Comparison of ENCODE assay signal across 8 mouse cellular contexts in the genomic region with DNA sequence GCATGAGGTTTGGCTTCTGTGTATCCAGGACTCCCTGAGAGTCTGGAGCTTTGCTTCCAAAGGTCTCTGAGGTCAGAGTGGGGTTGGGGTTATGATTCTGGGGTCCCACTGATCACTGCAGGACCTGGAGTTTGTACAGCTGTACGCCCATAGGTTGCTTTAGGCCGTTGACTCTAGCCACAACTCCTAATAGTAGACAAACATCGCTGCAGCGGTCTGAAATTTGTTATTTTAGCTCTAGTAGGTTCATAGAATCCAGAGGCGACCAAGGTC.
DNase-seq lines count a peak whose midpoint lies in the region; ATAC-seq and TF ChIP-seq lines count a peak whose summit lies in the region.

No protein-coding gene starts in this region.

- no peak overlapping the region for H3K9ac ChIP-seq in heart, postnatal 0 days (replicated peaks; ENCODE audit: low read depth, low read length)
- 0 out of 2 replicates have a peak overlapping the region, but pooled peaks have one; percentile 14 for H3K9ac ChIP-seq in CH12.LX (ENCODE audit: insufficient read depth, low read depth)
- H3K9ac ChIP-seq in embryonic facial prominence, embryonic 12.5 days = no peak overlapping the region
- no peak overlapping the region for H3K9ac ChIP-seq in limb, embryonic 13.5 days

- no peaks in the 10 kb centered on the region for H3K27me3 ChIP-seq in heart, postnatal 0 days (ENCODE audit: control insufficient read depth, insufficient read depth, low read length)
- H3K27me3 ChIP-seq in CH12.LX (replicated peaks) = no peaks in the 10 kb centered on the region
- no peaks in the 10 kb centered on the region for H3K27me3 ChIP-seq in embryonic facial prominence, embryonic 12.5 days
- H3K27me3 ChIP-seq in limb, embryonic 13.5 days = no peaks in the 10 kb centered on the region

- 83% methylated on average over 5 of the region's 5 CpGs for WGBS in heart, postnatal 0 days
- WGBS in embryonic facial prominence, embryonic 12.5 days = 70% methylated on average over 5 of the region's 5 CpGs
- 78% methylated on average over 5 of the region's 5 CpGs for WGBS in limb, embryonic 13.5 days

- no peaks in the 10 kb centered on the region for H3K4me1 ChIP-seq in heart, postnatal 0 days (ENCODE audit: control insufficient read depth, insufficient read depth)
- H3K4me1 ChIP-seq in CH12.LX (ENCODE audit: control insufficient read depth in 1 of 2, insufficient read depth in 2 of 2) = peaks cover 0 to 13% of the 10 kb centered on the region in 2 experiments; a peak in 3 of 4 replicates
- no peaks in the 10 kb centered on the region for H3K4me1 ChIP-seq in embryonic facial prominence, embryonic 12.5 days
- peaks cover 4% of the 10 kb centered on the region; the same call in 1 of the 2 replicates for H3K4me1 ChIP-seq in limb, embryonic 13.5 days

- in situ Hi-C loops in CH12.LX (cut with MboI; ENCODE audit: low pct_ligation_motif_present, low pct_unique_long_range_greater_than_20kb, low sequenced_read_pairs) = loop anchor here (25.0 kb wide), 1 partner anchor 333 kb away; no protein-coding TSS in a partner anchor

- peak overlapping the region; percentile 17; the same call in 1 of the 2 replicates for H3K4me3 ChIP-seq in heart, postnatal 0 days (ENCODE audit: low read depth, low read length)
- peak overlapping the region in 1 of 3 experiments; percentile 19 for H3K4me3 ChIP-seq in CH12.LX (replicated peaks in 1 of 3; ENCODE audit: low read depth in 2 of 3, low read length in 2 of 3, poor library complexity in 1 of 3)
- no peak overlapping the region for H3K4me3 ChIP-seq in embryonic facial prominence, embryonic 12.5 days
- H3K4me3 ChIP-seq in limb, embryonic 13.5 days = peak overlapping the region; percentile 28

- ATAC-seq in heart, postnatal 0 days (ENCODE audit: insufficient read depth, low read depth) = no peak
- ATAC-seq in embryonic facial prominence, embryonic 12.5 days (ENCODE audit: insufficient number of reproducible peaks, insufficient read depth, low FRiP score, low TSS enrichment) = 0 out of 2 replicates have a peak, but pooled peaks have one; percentile 36
- ATAC-seq in limb, embryonic 13.5 days (ENCODE audit: low FRiP score, low read depth) = no peak
- no peak for ATAC-seq in megakaryocyte progenitor cell, adult 5-6 weeks (replicated peaks; ENCODE audit: poor library complexity)

- no peak for DNase-seq in heart, postnatal 0 days (ENCODE audit: low spot score)
- no peak for DNase-seq in heart, postnatal 10 days
- no peak for DNase-seq in CH12.LX (ENCODE audit: extremely low read depth)
- DNase-seq in spleen, postnatal 14 days (ENCODE audit: low spot score in 2 of 2) = no peak
- DNase-seq in ovary, postnatal 14 days (ENCODE audit: low spot score) = no peak

- no peak for TF ChIP-seq EP300 in heart, postnatal 0 days (IDR thresholded peaks at IDR 0.05; ENCODE audit: low read depth)
- no peak for TF ChIP-seq EP300 in CH12.LX (IDR thresholded peaks at IDR 0.05; ENCODE audit: low read length)

- H3K36me3 ChIP-seq in heart, postnatal 0 days (replicated peaks; ENCODE audit: control insufficient read depth, insufficient read depth, low read length) = no peaks in the 10 kb centered on the region
- H3K36me3 ChIP-seq in CH12.LX (replicated peaks in 1 of 2; ENCODE audit: control insufficient read depth in 1 of 2, insufficient read depth in 1 of 2, low read length in 1 of 2) = no peaks in the 10 kb centered on the region
- no peaks in the 10 kb centered on the region for H3K36me3 ChIP-seq in embryonic facial prominence, embryonic 12.5 days
- H3K36me3 ChIP-seq in limb, embryonic 13.5 days = no peaks in the 10 kb centered on the region

- H3K79me2 ChIP-seq in CH12.LX (replicated peaks; ENCODE audit: control insufficient read depth, extremely low read depth, insufficient read depth, poor library complexity, severe bottlenecking) = no peaks in the 10 kb centered on the region

- dilution Hi-C loops in CH12.LX (cut with MboI; ENCODE audit: extremely low pct_ligation_motif_present, extremely low pct_unique_long_range_greater_than_20kb, low sequenced_read_pairs) = no loop called here

- no peaks in the 10 kb centered on the region; the same call in 1 of the 2 replicates for H3K9me3 ChIP-seq in heart, postnatal 0 days (replicated peaks; ENCODE audit: control insufficient read depth, low read length)
- peaks cover 2% of the 10 kb centered on the region for H3K9me3 ChIP-seq in CH12.LX (replicated peaks; ENCODE audit: low read length)
- no peaks in the 10 kb centered on the region for H3K9me3 ChIP-seq in embryonic facial prominence, embryonic 12.5 days
- H3K9me3 ChIP-seq in limb, embryonic 13.5 days = no peaks in the 10 kb centered on the region

- peak overlapping the region; percentile 61; the same call in 1 of the 2 replicates for H3K27ac ChIP-seq in heart, postnatal 0 days (ENCODE audit: low read depth)
- H3K27ac ChIP-seq in CH12.LX (ENCODE audit: insufficient read depth, low read depth) = no peak overlapping the region
- H3K27ac ChIP-seq in embryonic facial prominence, embryonic 12.5 days = peak overlapping the region; percentile 46
- H3K27ac ChIP-seq in limb, embryonic 13.5 days = peak overlapping the region; percentile 72

- intact Hi-C loops in heart, postnatal 10 days (cut with DNase I) = loop anchor here (1.0 to 2.0 kb wide), 3 partner anchors 96 to 266 kb away; no protein-coding TSS in a partner anchor

- peak overlapping the region; percentile 36 for H3K4me2 ChIP-seq in heart, postnatal 0 days (ENCODE audit: low read depth, low read length)
- H3K4me2 ChIP-seq in CH12.LX (ENCODE audit: insufficient read depth, low read depth, poor library complexity, severe bottlenecking) = peak overlapping the region; percentile 91
- H3K4me2 ChIP-seq in embryonic facial prominence, embryonic 12.5 days (replicated peaks) = peak overlapping the region; percentile 34
- peak overlapping the region; percentile 52 for H3K4me2 ChIP-seq in limb, embryonic 13.5 days (replicated peaks)

- no peak for TF ChIP-seq RAD21 in CH12.LX (IDR thresholded peaks at IDR 0.05; ENCODE audit: low read depth, low read length)

- no peak for TF ChIP-seq CTCF in heart, postnatal 0 days (IDR thresholded peaks at IDR 0.05; ENCODE audit: low read depth)
- TF ChIP-seq CTCF in CH12.LX (conservative IDR thresholded peaks at IDR 0.05 in 1 of 2, IDR thresholded peaks at IDR 0.05 in 1 of 2; ENCODE audit: low read depth in 2 of 2, low read length in 2 of 2) = no peak

- no peak for TF ChIP-seq POLR2A in CH12.LX (IDR thresholded peaks at IDR 0.05; ENCODE audit: low read depth, low read length)

TF ChIP-seq in CH12.LX, 34 proteins besides CTCF, POLR2A, EP300 and RAD21:
- TF ChIP-seq POLR2AphosphoS2 (IDR thresholded peaks at IDR 0.05; ENCODE audit: low read depth, low read length) = no peak
- TF ChIP-seq ZC3H11A (IDR thresholded peaks at IDR 0.05; ENCODE audit: low read depth, low read length) = no peak

Comparison
In these comparisons a context has a peak if more than half of its experiments do, and no peak if none do; other contexts are left out.
1. H3K4me2 ChIP-seq: peak in every context shown above with its lines; median percentile 91 in CH12.LX; 52 in limb, embryonic 13.5 days; 36 in heart, postnatal 0 days; 34 in embryonic facial prominence, embryonic 12.5 days.